Mouse (Mus musculus): ENCODE data around the gene Exosc10. TPM values are rescaled to one million over a fixed set of nuclear protein-coding genes. Genes with fewer than 3 reads are reported as not detected.

Exosc10 gene
- total RNA-seq, 1 experiment, result 78.4 TPM

DNA sequence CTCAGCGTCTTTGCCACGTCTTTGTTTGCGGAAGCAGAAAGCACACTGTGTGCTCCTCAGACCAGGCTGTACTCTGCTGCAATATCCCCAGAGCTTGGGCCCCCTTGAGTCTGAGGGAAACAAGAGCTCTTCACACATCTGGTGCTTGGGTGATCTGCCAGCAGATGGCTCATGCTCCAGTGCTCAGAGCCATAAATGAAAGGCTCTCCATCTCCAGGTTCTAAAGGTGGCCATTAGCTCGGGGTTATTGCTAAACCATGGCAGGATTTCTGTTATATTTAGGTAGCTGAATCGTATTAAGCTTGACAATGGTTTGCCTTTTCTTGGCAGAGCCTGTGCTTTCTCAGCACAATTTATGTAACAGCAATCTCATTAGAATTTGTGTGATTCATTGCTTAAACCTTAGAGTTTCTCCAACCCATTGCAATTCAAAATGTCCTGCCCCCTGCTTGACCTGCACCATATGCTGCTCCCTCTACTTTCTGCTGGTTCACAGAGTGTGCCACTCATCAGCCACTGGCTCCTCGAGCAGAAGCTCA, 45.1 kb upstream of the Exosc10 start:
- TF ChIP-seq MAFK (IDR thresholded peaks at IDR 0.05; ENCODE audit: insufficient read depth, low read depth, low read length) (no peak), CHD2 (IDR thresholded peaks at IDR 0.05; ENCODE audit: low read depth, low read length) (no peak)

DNA sequence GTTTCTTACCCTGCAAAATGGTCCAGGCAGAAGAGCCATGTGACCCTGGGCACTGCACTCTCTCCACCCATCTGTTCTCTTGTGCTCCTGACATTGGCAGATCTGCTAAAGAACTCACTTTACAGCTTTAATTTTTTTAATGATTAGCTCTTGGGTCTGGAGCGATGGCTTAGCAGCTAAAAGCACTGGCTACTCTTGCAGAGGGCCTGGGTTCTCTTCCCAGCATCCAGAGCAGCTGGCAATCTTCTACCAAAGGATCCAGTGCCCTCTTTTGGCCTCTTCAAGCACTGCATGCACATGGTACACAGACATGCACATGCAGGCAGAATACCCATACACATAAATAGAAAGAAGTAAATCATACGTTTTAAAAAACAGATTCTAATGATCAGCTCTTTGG, 42.9 kb upstream of the Exosc10 start:
- peaks cover 9% of the 10 kb centered on the region for H3K36me3 ChIP-seq (ENCODE audit: control insufficient read depth, insufficient read depth, low read length, poor library complexity, severe bottlenecking)

More for the DNA sequence above, 45.1 kb upstream of the Exosc10 start:
- H3K9ac ChIP-seq (ENCODE audit: insufficient read depth, low read depth, low read length, poor library complexity, severe bottlenecking), result no peak overlapping the region
- in situ Hi-C loops (cut with MboI; ENCODE audit: low sequenced_read_pairs in 2 of 2, unreplicated experiment in 2 of 2), result no loop called here
- peaks cover 7% of the 10 kb centered on the region; the same call in 1 of the 2 replicates for H3K36me3 ChIP-seq (ENCODE audit: control insufficient read depth, insufficient read depth, low read length, poor library complexity, severe bottlenecking)
- no peak for DNase-seq (ENCODE audit: low read depth, low spot score)
- H3K9me3 ChIP-seq (ENCODE audit: control insufficient read depth, insufficient read depth, low read depth, low read length), result no peaks in the 10 kb centered on the region
- H3K27ac ChIP-seq (ENCODE audit: insufficient read depth, low read depth, low read length, poor library complexity, severe bottlenecking), result no peak overlapping the region
- no peaks in the 10 kb centered on the region for H3K4me1 ChIP-seq (ENCODE audit: control insufficient read depth in 2 of 2, insufficient read depth in 2 of 2, low read length in 2 of 2, poor library complexity in 1 of 2)
- H3K4me3 ChIP-seq (ENCODE audit: insufficient read depth in 1 of 2, low read depth in 1 of 2, low read length in 2 of 2, poor library complexity in 1 of 2, severe bottlenecking in 1 of 2), result no peak overlapping the region

DNA sequence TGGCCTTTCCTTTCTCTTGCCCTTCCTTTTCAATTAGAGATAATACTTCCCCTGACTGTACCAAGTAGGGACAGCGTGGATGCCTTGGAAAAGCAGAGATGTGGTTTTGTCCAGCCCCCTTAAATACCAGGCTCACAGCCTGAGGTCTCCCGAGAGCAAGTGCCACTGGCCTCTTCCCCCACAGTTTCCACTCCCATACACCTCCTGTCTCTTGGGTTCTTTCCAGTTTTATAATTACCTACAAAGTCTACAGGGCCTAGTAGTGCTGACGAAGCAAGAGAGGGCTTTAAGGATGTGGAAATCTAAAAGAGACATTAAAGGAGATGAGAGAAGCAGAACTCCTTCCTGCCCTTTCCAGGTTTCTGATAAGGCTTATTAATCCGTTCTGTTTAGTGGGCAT, 40.4 kb upstream of the Exosc10 start:
- Histone ChIP-seq H3K4me1 (ENCODE audit: control insufficient read depth in 2 of 2, insufficient read depth in 2 of 2, low read length in 2 of 2, poor library complexity in 1 of 2) (no peaks in the 10 kb centered on the region), H3K9ac (ENCODE audit: insufficient read depth, low read depth, low read length, poor library complexity, severe bottlenecking) (no peak overlapping the region), H3K9me3 (ENCODE audit: control insufficient read depth, insufficient read depth, low read depth, low read length) (no peaks in the 10 kb centered on the region), H3K4me3 (ENCODE audit: insufficient read depth in 1 of 2, low read depth in 1 of 2, low read length in 2 of 2, poor library complexity in 1 of 2, severe bottlenecking in 1 of 2) (no peak overlapping the region), H3K36me3 (ENCODE audit: control insufficient read depth, insufficient read depth, low read length, poor library complexity, severe bottlenecking) (peaks cover 5% of the 10 kb centered on the region), H3K27ac (ENCODE audit: insufficient read depth, low read depth, low read length, poor library complexity, severe bottlenecking) (no peak overlapping the region)
- no peak for TF ChIP-seq MAFK (IDR thresholded peaks at IDR 0.05; ENCODE audit: insufficient read depth, low read depth, low read length)
- TF ChIP-seq CHD2 (IDR thresholded peaks at IDR 0.05; ENCODE audit: low read depth, low read length), result no peak
- TF ChIP-seq ZC3H11A (IDR thresholded peaks at IDR 0.05; ENCODE audit: borderline replicate concordance, low read depth, low read length), result no peak
- no peak for TF ChIP-seq ZNF384 (IDR thresholded peaks at IDR 0.05; ENCODE audit: low read depth, low read length)
- no peak for TF ChIP-seq HCFC1 (IDR thresholded peaks at IDR 0.05; ENCODE audit: borderline replicate concordance, insufficient read depth, low read length)
- no peak for DNase-seq (ENCODE audit: low read depth, low spot score)
- in situ Hi-C loops (cut with MboI; ENCODE audit: low sequenced_read_pairs in 2 of 2, unreplicated experiment in 2 of 2), result no loop called here

More for the DNA sequence above, 42.9 kb upstream of the Exosc10 start:
- Histone ChIP-seq H3K9ac (ENCODE audit: insufficient read depth, low read depth, low read length, poor library complexity, severe bottlenecking) (no peak overlapping the region), H3K4me1 (ENCODE audit: control insufficient read depth in 2 of 2, insufficient read depth in 2 of 2, low read length in 2 of 2, poor library complexity in 1 of 2) (no peaks in the 10 kb centered on the region), H3K27ac (ENCODE audit: insufficient read depth, low read depth, low read length, poor library complexity, severe bottlenecking) (no peak overlapping the region), H3K9me3 (ENCODE audit: control insufficient read depth, insufficient read depth, low read depth, low read length) (no peaks in the 10 kb centered on the region), H3K4me3 (ENCODE audit: insufficient read depth in 1 of 2, low read depth in 1 of 2, low read length in 2 of 2, poor library complexity in 1 of 2, severe bottlenecking in 1 of 2) (no peak overlapping the region)
- in situ Hi-C loops (cut with MboI; ENCODE audit: low sequenced_read_pairs in 2 of 2, unreplicated experiment in 2 of 2), result no loop called here
- no peak for TF ChIP-seq ZNF384 (IDR thresholded peaks at IDR 0.05; ENCODE audit: low read depth, low read length)
- TF ChIP-seq ZC3H11A (IDR thresholded peaks at IDR 0.05; ENCODE audit: borderline replicate concordance, low read depth, low read length), result no peak
- TF ChIP-seq HCFC1 (IDR thresholded peaks at IDR 0.05; ENCODE audit: borderline replicate concordance, insufficient read depth, low read length), result no peak
- no peak for DNase-seq (ENCODE audit: low read depth, low spot score)

DNA sequence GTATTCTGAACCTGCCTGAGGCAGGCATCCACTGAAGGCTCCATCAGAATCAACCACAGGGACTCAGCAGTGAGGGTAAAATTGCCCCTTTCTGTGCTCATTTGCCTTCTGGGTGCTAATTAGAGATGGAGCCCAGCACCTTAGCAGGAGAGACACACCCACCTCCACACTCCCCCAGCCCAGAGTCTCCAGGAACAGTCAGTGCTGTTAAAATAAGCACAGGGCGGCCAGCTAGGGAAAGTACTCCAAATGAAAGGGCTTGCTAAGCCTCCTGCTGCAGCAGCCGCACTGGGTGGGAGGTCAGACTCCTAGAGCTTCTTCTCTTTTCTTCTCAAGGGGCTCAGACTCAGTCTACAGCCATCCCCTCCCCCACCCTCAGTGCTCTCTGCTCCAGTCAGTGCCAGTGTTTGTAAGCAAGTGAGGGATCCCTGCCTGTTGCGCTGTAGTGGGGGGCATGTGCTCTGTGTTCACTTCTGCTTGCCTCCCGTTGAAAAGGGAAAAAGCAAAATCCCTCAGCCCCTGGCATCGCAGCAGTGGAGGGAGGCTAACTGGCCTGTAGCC, 39.9 kb upstream of the Exosc10 start:
- TF ChIP-seq MAFK (IDR thresholded peaks at IDR 0.05; ENCODE audit: insufficient read depth, low read depth, low read length) (no peak), ZC3H11A (IDR thresholded peaks at IDR 0.05; ENCODE audit: borderline replicate concordance, low read depth, low read length) (no peak), HCFC1 (IDR thresholded peaks at IDR 0.05; ENCODE audit: borderline replicate concordance, insufficient read depth, low read length) (no peak), ZNF384 (IDR thresholded peaks at IDR 0.05; ENCODE audit: low read depth, low read length) (no peak), CHD2 (IDR thresholded peaks at IDR 0.05; ENCODE audit: low read depth, low read length) (no peak)
- Histone ChIP-seq H3K4me1 (ENCODE audit: control insufficient read depth in 2 of 2, insufficient read depth in 2 of 2, low read length in 2 of 2, poor library complexity in 1 of 2) (no peaks in the 10 kb centered on the region), H3K9ac (ENCODE audit: insufficient read depth, low read depth, low read length, poor library complexity, severe bottlenecking) (no peak overlapping the region), H3K27ac (ENCODE audit: insufficient read depth, low read depth, low read length, poor library complexity, severe bottlenecking) (no peak overlapping the region), H3K4me3 (ENCODE audit: insufficient read depth in 1 of 2, low read depth in 1 of 2, low read length in 2 of 2, poor library complexity in 1 of 2, severe bottlenecking in 1 of 2) (no peak overlapping the region), H3K9me3 (ENCODE audit: control insufficient read depth, insufficient read depth, low read depth, low read length) (no peaks in the 10 kb centered on the region), H3K36me3 (ENCODE audit: control insufficient read depth, insufficient read depth, low read length, poor library complexity, severe bottlenecking) (peaks cover 3% of the 10 kb centered on the region)
- no peak for DNase-seq (ENCODE audit: low read depth, low spot score)
- in situ Hi-C loops (cut with MboI; ENCODE audit: low sequenced_read_pairs in 2 of 2, unreplicated experiment in 2 of 2), result no loop called here

DNA sequence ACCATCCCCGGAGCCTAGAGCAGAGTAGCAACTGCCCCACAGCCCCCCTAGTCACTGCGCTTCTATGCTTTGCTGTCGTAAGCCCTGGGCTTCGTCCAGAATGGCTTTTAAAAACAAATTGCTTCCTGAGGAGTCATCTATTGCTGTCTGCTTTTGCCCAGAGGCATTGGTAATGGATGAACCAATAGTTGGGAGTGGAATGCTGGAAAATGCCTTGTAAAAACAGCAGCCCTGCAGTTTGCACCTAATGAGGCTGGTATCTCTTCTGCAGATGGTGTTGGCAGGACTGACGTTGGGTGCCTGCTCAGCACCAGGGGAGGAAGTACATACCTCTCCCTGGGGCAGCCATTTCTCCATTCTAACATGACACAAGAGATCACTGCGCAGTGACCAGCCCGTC, 34.7 kb upstream of the Exosc10 start:
- H3K36me3 ChIP-seq (ENCODE audit: control insufficient read depth, insufficient read depth, low read length, poor library complexity, severe bottlenecking), result peaks cover 22% of the 10 kb centered on the region
- no peaks in the 10 kb centered on the region for H3K4me1 ChIP-seq (ENCODE audit: control insufficient read depth in 2 of 2, insufficient read depth in 2 of 2, low read length in 2 of 2, poor library complexity in 1 of 2)
- H3K9ac ChIP-seq (ENCODE audit: insufficient read depth, low read depth, low read length, poor library complexity, severe bottlenecking), result no peak overlapping the region
- no peak for TF ChIP-seq CHD2 (IDR thresholded peaks at IDR 0.05; ENCODE audit: low read depth, low read length)
- TF ChIP-seq ZNF384 (IDR thresholded peaks at IDR 0.05; ENCODE audit: low read depth, low read length), result no peak
- no peak for TF ChIP-seq MAFK (IDR thresholded peaks at IDR 0.05; ENCODE audit: insufficient read depth, low read depth, low read length)
- TF ChIP-seq ZC3H11A (IDR thresholded peaks at IDR 0.05; ENCODE audit: borderline replicate concordance, low read depth, low read length), result no peak
- no peak for TF ChIP-seq HCFC1 (IDR thresholded peaks at IDR 0.05; ENCODE audit: borderline replicate concordance, insufficient read depth, low read length)
- no peak overlapping the region for H3K27ac ChIP-seq (ENCODE audit: insufficient read depth, low read depth, low read length, poor library complexity, severe bottlenecking)
- DNase-seq (ENCODE audit: low read depth, low spot score), result no peak
- in situ Hi-C loops (cut with MboI; ENCODE audit: low sequenced_read_pairs in 2 of 2, unreplicated experiment in 2 of 2), result no loop called here
- H3K4me3 ChIP-seq (ENCODE audit: insufficient read depth in 1 of 2, low read depth in 1 of 2, low read length in 2 of 2, poor library complexity in 1 of 2, severe bottlenecking in 1 of 2), result no peak overlapping the region
- no peaks in the 10 kb centered on the region for H3K9me3 ChIP-seq (ENCODE audit: control insufficient read depth, insufficient read depth, low read depth, low read length)
